Mouse (Mus musculus) C2C12 (cell line): ENCODE measurements at regions not wholly inside any gene's neighbourhood (a gene's known extent, or its start where the extent isn't known, plus 50 kb on each side); places are given as distances from the start of the nearest gene placed in this dataset.
A peak's percentile ranks its signal among the peaks of the same experiment; 100 is the strongest.

Experiments
- CEBPB ChIP-seq: IDR thresholded peaks from one replicate; pipeline ENCODE4 v1.6.1; 2011; ENCODE audit warnings: low read depth, mild to moderate bottlenecking, control low read depth, moderate library complexity
- CTCF ChIP-seq: IDR thresholded peaks from one replicate; pipeline ENCODE4 v1.5.1; 2011; ENCODE audit not compliant: control insufficient read depth, insufficient read depth, insufficient read length
- FOSL1 ChIP-seq: IDR thresholded peaks from one replicate; pipeline ENCODE4 v1.8.0; 2011; ENCODE audit warnings: mild to moderate bottlenecking, low read length; ENCODE audit not compliant: poor library complexity, insufficient read depth, severe bottlenecking
- MAX ChIP-seq: IDR thresholded peaks from one replicate; pipeline ENCODE4 v1.6.1; 2011; ENCODE audit warnings: mild to moderate bottlenecking, control low read depth
- MYOD1 ChIP-seq: IDR thresholded peaks from one replicate; pipeline ENCODE4 v1.6.1; 2011; ENCODE audit warnings: low read depth; ENCODE audit not compliant: control insufficient read depth, insufficient read length
- USF1 ChIP-seq: IDR thresholded peaks from one replicate; pipeline ENCODE4 v1.6.1; 2011; ENCODE audit warnings: low read depth, mild to moderate bottlenecking, control low read depth, moderate library complexity

GRCm38 (mm10) chr4:55240450-55240849 is 109.4 kb upstream of the Rad23b start:
- TF ChIP-seq CTCF (peak; percentile 43), MAX (no peak), USF1 (no peak), FOSL1 (no peak), CEBPB (no peak), MYOD1 (no peak)
